Mouse (Mus musculus) kidney, embryonic 15.5 days (tissue): Measurements from ENCODE around the gene Zswim2. TPM values are rescaled to one million over a fixed set of nuclear protein-coding genes. Genes with fewer than 3 reads are reported as not detected.

Experiments used
- ATAC-seq: fragments of 200-750 bp; cut with Nextera tagmentation; replicated peaks from 2 replicates; pipeline ENCODE4 v1.8.0; 2017; ENCODE audit warnings: moderate TSS enrichment; ENCODE audit not compliant: low FRiP score
- H3K27ac ChIP-seq: fragments of 300-500 bp; sonication (generic); 2 replicates; pipeline ENCODE4 v1.5.1; 2015; ENCODE audit warnings: mild to moderate bottlenecking, inconsistent platforms
- H3K27me3 ChIP-seq: fragments of 300-500 bp; sonication (generic); 2 replicates; pipeline ENCODE4 v1.6.1; 2015; ENCODE audit warnings: inconsistent platforms
- H3K36me3 ChIP-seq: fragments of 300-500 bp; sonication (generic); 2 replicates; pipeline ENCODE4 v1.6.1; 2015; ENCODE audit warnings: inconsistent platforms
- H3K4me1 ChIP-seq: fragments of 300-500 bp; sonication (generic); 2 replicates; pipeline ENCODE4 v1.6.1; 2015; ENCODE audit warnings: inconsistent platforms
- H3K4me2 ChIP-seq: fragments of 300-500 bp; sonication (generic); 2 replicates; pipeline ENCODE4 v1.6.1; 2015; ENCODE audit warnings: moderate library complexity, mild to moderate bottlenecking, inconsistent platforms
- H3K4me3 ChIP-seq: fragments of 300-500 bp; sonication (generic); replicated peaks from 2 replicates; pipeline ENCODE4 v1.5.1; 2015; ENCODE audit warnings: mild to moderate bottlenecking, inconsistent platforms
- H3K9ac ChIP-seq: fragments of 300-500 bp; sonication (generic); 2 replicates; pipeline ENCODE4 v1.6.1; 2015; ENCODE audit warnings: mild to moderate bottlenecking, inconsistent platforms
- H3K9me3 ChIP-seq: fragments of 300-500 bp; sonication (generic); replicated peaks from 2 replicates; pipeline ENCODE4 v1.6.1; 2016; ENCODE audit warnings: inconsistent platforms
- WGBS: fragments of 180-500 bp; shearing (Covaris S2); methylation state at CpG from one replicate; pipeline ENCODE4 v1.1.7; 2015; ENCODE audit warnings: mixed read lengths; 5-methylcytosine and 5-hydroxymethylcytosine counted together
- polyA plus RNA-seq: library from polyadenylated mRNA; unstranded; fragments of >200 nt; fragmentation: Nextera tagmentation; extraction: Ambion mirVana; gene quantifications from 2 replicates; pipeline ENCODE4 v1.2.1, GENCODE M21; 2015

Gene Zswim2
- polyA plus RNA-seq, 1 experiment from 2014 or later = not detected

DNA sequence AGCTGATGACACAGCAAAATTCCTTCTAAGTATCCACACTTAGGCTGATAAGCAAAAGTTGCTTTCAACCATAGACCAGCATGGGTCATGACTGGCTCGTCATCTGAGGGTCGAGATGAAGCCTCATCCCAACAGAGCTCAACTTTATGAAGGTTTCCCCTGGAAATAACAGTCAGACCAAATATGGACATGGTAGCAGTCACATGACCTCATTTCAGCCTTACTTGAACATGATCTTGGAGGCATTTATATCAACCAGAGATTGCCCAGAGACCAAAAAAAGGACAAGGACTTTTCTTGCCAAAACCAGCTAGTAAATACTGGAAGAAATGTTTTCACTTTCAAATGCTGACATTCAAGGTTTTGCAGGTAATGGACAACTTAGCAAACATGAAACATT lies 47.3 kb downstream of the Zswim2 start:
- Histone ChIP-seq H3K9ac (no peak overlapping the region), H3K36me3 (no peaks in the 10 kb centered on the region), H3K27me3 (no peaks in the 10 kb centered on the region), H3K4me3 (no peak overlapping the region), H3K27ac (no peak overlapping the region), H3K4me1 (no peaks in the 10 kb centered on the region), H3K4me2 (no peak overlapping the region), H3K9me3 (no peaks in the 10 kb centered on the region)
- no peak for ATAC-seq
- whole genome bisulfite sequencing = 88% methylated on average over 2 of the region's 2 CpGs

DNA sequence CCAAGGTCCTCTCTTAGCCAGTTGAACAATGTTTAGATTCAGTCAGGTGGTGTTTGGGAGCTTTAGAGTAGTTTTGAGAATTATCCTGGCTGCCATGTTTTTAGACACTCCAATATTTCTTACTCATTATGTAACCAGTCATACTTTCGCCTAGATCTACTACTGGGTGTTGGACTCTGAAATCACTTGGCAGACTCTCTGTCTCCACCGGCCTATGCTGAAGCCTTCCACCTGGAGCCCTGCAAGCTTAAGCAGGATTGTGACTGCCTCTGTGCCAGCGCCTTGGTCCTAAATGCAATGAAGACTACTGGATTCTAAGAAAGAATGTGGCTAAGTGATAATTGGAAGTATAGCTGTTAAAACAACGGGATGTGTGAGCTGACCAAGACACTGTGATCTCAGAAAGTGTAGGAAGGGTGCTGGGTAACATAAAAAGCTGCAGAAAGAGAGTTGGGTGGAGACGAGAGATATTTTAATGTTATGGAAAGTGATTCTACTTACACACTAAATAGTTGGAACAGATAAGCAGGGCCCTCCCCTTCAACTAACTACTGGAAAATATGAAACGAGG lies 57.1 kb downstream of the Zswim2 start:
- no peaks in the 10 kb centered on the region; the same call in 1 of the 2 replicates for H3K36me3 ChIP-seq
- no peak overlapping the region for H3K27ac ChIP-seq
- no peak overlapping the region for H3K9ac ChIP-seq
- no peaks in the 10 kb centered on the region for H3K27me3 ChIP-seq
- no peak for ATAC-seq
- no peaks in the 10 kb centered on the region for H3K4me1 ChIP-seq
- H3K9me3 ChIP-seq = no peaks in the 10 kb centered on the region
- H3K4me2 ChIP-seq = no peak overlapping the region
- WGBS = 76% methylated on average over 6 of the region's 6 CpGs
- H3K4me3 ChIP-seq = no peak overlapping the region

Other genes with a start within 250 kb of the Zswim2 start
- 101 and 105 TPM in 2 replicates for gene Itgav, start 216.8 kb downstream of the Zswim2 start, polyA plus RNA-seq
- 5.4 and 6.4 TPM in 2 replicates for gene Fam171b, start 128.6 kb downstream of the Zswim2 start, polyA plus RNA-seq
- not detected in 2 replicates for gene Gm13698, start 14.5 kb upstream of the Zswim2 start, polyA plus RNA-seq
- gene Gm13693, start 20.3 kb upstream of the Zswim2 start, polyA plus RNA-seq = not detected in 2 replicates
- gene Gm13695, start 26.1 kb upstream of the Zswim2 start, polyA plus RNA-seq = not detected in 2 replicates
- not detected in 2 replicates for gene Gm13696, start 31.9 kb upstream of the Zswim2 start, polyA plus RNA-seq
- not detected in 2 replicates for gene Gm13694, start 37.7 kb upstream of the Zswim2 start, polyA plus RNA-seq
- gene Gm13697, start 43.5 kb upstream of the Zswim2 start, polyA plus RNA-seq = not detected in 2 replicates
- gene Gm13691, start 49.3 kb upstream of the Zswim2 start, polyA plus RNA-seq = not detected in 2 replicates